Mouse (Mus musculus): ENCODE measurements around the gene Fnbp1.

DNA sequence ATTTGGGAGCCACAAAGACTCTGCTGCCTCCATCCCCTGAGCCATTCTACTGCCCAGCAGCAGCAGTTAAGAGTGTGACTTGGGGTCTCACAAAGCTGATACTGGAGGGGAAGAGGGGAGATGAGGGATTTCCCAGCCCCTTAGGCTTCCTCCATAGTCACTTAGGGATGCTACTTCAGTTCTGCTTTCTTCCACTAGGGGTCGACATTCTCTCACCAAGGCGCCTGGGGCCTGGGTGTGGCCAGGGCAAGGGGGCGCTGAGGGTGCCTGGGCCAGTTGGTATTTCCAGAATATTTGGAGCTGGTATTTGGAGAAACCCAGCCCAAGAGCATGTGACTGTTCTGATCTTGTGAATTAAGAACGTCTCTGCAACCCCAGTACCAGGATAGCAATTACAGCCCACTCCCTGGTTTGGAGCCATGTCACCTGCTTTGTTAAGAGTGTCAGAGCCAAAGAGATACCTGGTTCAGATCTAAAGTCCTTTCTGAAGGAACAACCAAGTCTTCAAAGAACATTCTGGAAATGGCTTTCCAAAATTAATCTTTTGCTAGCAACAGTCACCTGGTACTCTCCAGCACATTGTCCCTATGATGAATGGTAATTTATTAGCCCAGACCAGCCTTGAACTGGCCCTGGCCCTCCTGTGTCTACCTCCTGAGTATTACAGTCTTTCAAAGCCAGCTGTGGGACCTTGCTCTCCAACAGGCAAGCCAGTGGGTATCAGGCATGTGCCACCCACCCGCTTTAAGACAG lies 117.0 kb downstream of the Fnbp1 start:
- TF ChIP-seq CTCF (IDR thresholded peaks at IDR 0.05; ENCODE audit: borderline replicate concordance, insufficient read depth, low read depth, low read length) (peak; percentile 91), POLR2A (IDR thresholded peaks at IDR 0.05; ENCODE audit: borderline replicate concordance, insufficient read depth, low read length) (no peak)

Data from cerebellum, adult 2 months (tissue).